Mouse (Mus musculus): ENCODE results near the gene Adat2. TPM values are rescaled to one million over a fixed set of nuclear protein-coding genes. Genes with fewer than 3 reads are reported as not detected.
A peak's percentile ranks its signal among the peaks of the same experiment; 100 is the strongest.

The Adat2 gene
- 3.8 and 5.0 TPM in 2 replicates for polyA plus RNA-seq (2014; fragmentation: Nextera tagmentation; extraction: Ambion mirVana)

GRCm38 (mm10) chr10:13552646-13553497 is at the start of gene Adat2, which contains the start of gene Pex3:
TSS of gene Adat2 (plus strand) at chr10:13552894.
TSS of gene Pex3 (minus strand) at chr10:13553142.
- no peaks in the 10 kb centered on the region for H3K4me1 ChIP-seq (replicated peaks; ENCODE audit: control insufficient read depth, insufficient read depth, low read length)
- H3K9ac ChIP-seq (ENCODE audit: low read depth, low read length) = peak within 1 kb of the TSS; percentile 78
- no peaks in the 10 kb centered on the region for H3K9me3 ChIP-seq (ENCODE audit: control insufficient read depth, low read length)
- DNase-seq (ENCODE audit: low spot score) (peak; percentile 94), ATAC-seq (ENCODE audit: low FRiP score) (peak; percentile 96)
- H3K36me3 ChIP-seq (ENCODE audit: control insufficient read depth, insufficient read depth, low read length) = no peaks in the 10 kb centered on the region
- H3K4me3 ChIP-seq (ENCODE audit: low read depth, low read length) = peak within 1 kb of the TSS; percentile 59
- peak within 1 kb of the TSS; percentile 33 for H3K4me2 ChIP-seq (replicated peaks; ENCODE audit: low read depth, low read length)
- no peaks in the 10 kb centered on the region for H3K27me3 ChIP-seq (ENCODE audit: control insufficient read depth, insufficient read depth, low read length)
- 1% methylated on average over 51 of the region's 51 CpGs for WGBS
- 0 out of 2 replicates have a peak within 1 kb of the TSS, but pooled peaks have one; percentile 11 for H3K27ac ChIP-seq (ENCODE audit: low read depth, low read length)

GRCm38 (mm10) chr10:13521857-13522256 is 30.8 kb upstream of the Adat2 start:
- 88% methylated on average over 4 of the region's 4 CpGs for WGBS
- H3K9ac ChIP-seq (ENCODE audit: low read depth, low read length) = no peak overlapping the region
- no peak for ATAC-seq (ENCODE audit: low FRiP score)
- DNase-seq (ENCODE audit: low spot score) = no peak
- no peaks in the 10 kb centered on the region for H3K9me3 ChIP-seq (ENCODE audit: control insufficient read depth, low read length)
- H3K27ac ChIP-seq (ENCODE audit: low read depth, low read length) = no peak overlapping the region
- no peaks in the 10 kb centered on the region for H3K4me1 ChIP-seq (replicated peaks; ENCODE audit: control insufficient read depth, insufficient read depth, low read length)
- H3K4me2 ChIP-seq (replicated peaks; ENCODE audit: low read depth, low read length) = no peak overlapping the region
- H3K27me3 ChIP-seq (ENCODE audit: control insufficient read depth, insufficient read depth, low read length) = no peaks in the 10 kb centered on the region
- H3K4me3 ChIP-seq (ENCODE audit: low read depth, low read length) = no peak overlapping the region
- H3K36me3 ChIP-seq (ENCODE audit: control insufficient read depth, insufficient read depth, low read length) = no peaks in the 10 kb centered on the region

- no peak for ATAC-seq (ENCODE audit: low FRiP score)
- WGBS = 81% methylated on average over 4 of the region's 4 CpGs
These were observed 24.5 kb upstream of the Adat2 start for GRCm38 (mm10) chr10:13528155-13528554.

GRCm38 (mm10) chr10:13534751-13535150 is 17.9 kb upstream of the Adat2 start:
- Histone ChIP-seq H3K27ac (ENCODE audit: low read depth, low read length) (no peak overlapping the region), H3K4me1 (replicated peaks; ENCODE audit: control insufficient read depth, insufficient read depth, low read length) (no peaks in the 10 kb centered on the region), H3K4me2 (replicated peaks; ENCODE audit: low read depth, low read length) (no peak overlapping the region), H3K27me3 (ENCODE audit: control insufficient read depth, insufficient read depth, low read length) (no peaks in the 10 kb centered on the region), H3K9me3 (ENCODE audit: control insufficient read depth, low read length) (no peaks in the 10 kb centered on the region), H3K4me3 (ENCODE audit: low read depth, low read length) (no peak overlapping the region), H3K36me3 (ENCODE audit: control insufficient read depth, insufficient read depth, low read length) (no peaks in the 10 kb centered on the region), H3K9ac (ENCODE audit: low read depth, low read length) (no peak overlapping the region)
- ATAC-seq (ENCODE audit: low FRiP score) (no peak), DNase-seq (ENCODE audit: low spot score) (no peak)
- WGBS = 88% methylated on average over 3 of the region's 3 CpGs

More at GRCm38 (mm10) chr10:13528155-13528554, 24.5 kb upstream of the Adat2 start:
- Histone ChIP-seq H3K27ac (ENCODE audit: low read depth, low read length) (no peak overlapping the region), H3K4me3 (ENCODE audit: low read depth, low read length) (no peak overlapping the region), H3K4me2 (replicated peaks; ENCODE audit: low read depth, low read length) (no peak overlapping the region), H3K27me3 (ENCODE audit: control insufficient read depth, insufficient read depth, low read length) (no peaks in the 10 kb centered on the region), H3K9me3 (ENCODE audit: control insufficient read depth, low read length) (no peaks in the 10 kb centered on the region), H3K4me1 (replicated peaks; ENCODE audit: control insufficient read depth, insufficient read depth, low read length) (no peaks in the 10 kb centered on the region), H3K36me3 (ENCODE audit: control insufficient read depth, insufficient read depth, low read length) (no peaks in the 10 kb centered on the region), H3K9ac (ENCODE audit: low read depth, low read length) (no peak overlapping the region)
- DNase-seq (ENCODE audit: low spot score) = no peak

- no peaks in the 10 kb centered on the region for H3K4me1 ChIP-seq (replicated peaks; ENCODE audit: control insufficient read depth, insufficient read depth, low read length)
- no peaks in the 10 kb centered on the region for H3K9me3 ChIP-seq (ENCODE audit: control insufficient read depth, low read length)
- H3K4me2 ChIP-seq (replicated peaks; ENCODE audit: low read depth, low read length) = no peak overlapping the region
- H3K27ac ChIP-seq (ENCODE audit: low read depth, low read length) = no peak overlapping the region
- no peak overlapping the region for H3K4me3 ChIP-seq (ENCODE audit: low read depth, low read length)
- H3K9ac ChIP-seq (ENCODE audit: low read depth, low read length) = no peak overlapping the region
- ATAC-seq (ENCODE audit: low FRiP score) (no peak), DNase-seq (ENCODE audit: low spot score) (no peak)
- no peaks in the 10 kb centered on the region for H3K27me3 ChIP-seq (ENCODE audit: control insufficient read depth, insufficient read depth, low read length)
- WGBS = 94% methylated on average over 7 of the region's 7 CpGs
- H3K36me3 ChIP-seq (ENCODE audit: control insufficient read depth, insufficient read depth, low read length) = no peaks in the 10 kb centered on the region
These were observed 16.0 kb upstream of the Adat2 start for GRCm38 (mm10) chr10:13536706-13537105.

- H3K4me3 ChIP-seq (ENCODE audit: low read depth, low read length) = no peak overlapping the region
- DNase-seq (ENCODE audit: low spot score) (no peak), ATAC-seq (ENCODE audit: low FRiP score) (no peak)
- no peaks in the 10 kb centered on the region for H3K36me3 ChIP-seq (ENCODE audit: control insufficient read depth, insufficient read depth, low read length)
- no peak overlapping the region for H3K4me2 ChIP-seq (replicated peaks; ENCODE audit: low read depth, low read length)
- no peak overlapping the region for H3K9ac ChIP-seq (ENCODE audit: low read depth, low read length)
- H3K4me1 ChIP-seq (replicated peaks; ENCODE audit: control insufficient read depth, insufficient read depth, low read length) = no peaks in the 10 kb centered on the region
- WGBS = 95% methylated on average over 7 of the region's 7 CpGs
- no peak overlapping the region for H3K27ac ChIP-seq (ENCODE audit: low read depth, low read length)
- no peaks in the 10 kb centered on the region for H3K9me3 ChIP-seq (ENCODE audit: control insufficient read depth, low read length)
- H3K27me3 ChIP-seq (ENCODE audit: control insufficient read depth, insufficient read depth, low read length) = no peaks in the 10 kb centered on the region
These were observed 12.8 kb upstream of the Adat2 start for GRCm38 (mm10) chr10:13539769-13540333.

GRCm38 (mm10) chr10:13541721-13542120 is 11.0 kb upstream of the Adat2 start:
- H3K4me3 ChIP-seq (ENCODE audit: low read depth, low read length) = no peak overlapping the region
- H3K27me3 ChIP-seq (ENCODE audit: control insufficient read depth, insufficient read depth, low read length) = no peaks in the 10 kb centered on the region
- H3K4me2 ChIP-seq (replicated peaks; ENCODE audit: low read depth, low read length) = no peak overlapping the region
- H3K9ac ChIP-seq (ENCODE audit: low read depth, low read length) = no peak overlapping the region
- H3K27ac ChIP-seq (ENCODE audit: low read depth, low read length) = no peak overlapping the region
- WGBS = 95% methylated on average over 5 of the region's 5 CpGs
- H3K4me1 ChIP-seq (replicated peaks; ENCODE audit: control insufficient read depth, insufficient read depth, low read length) = no peaks in the 10 kb centered on the region
- no peaks in the 10 kb centered on the region for H3K9me3 ChIP-seq (ENCODE audit: control insufficient read depth, low read length)
- no peak for ATAC-seq (ENCODE audit: low FRiP score)
- 0 out of 2 replicates have a peak, but pooled peaks cover 2% of the 10 kb centered on the region for H3K36me3 ChIP-seq (ENCODE audit: control insufficient read depth, insufficient read depth, low read length)
- no peak for DNase-seq (ENCODE audit: low spot score)

GRCm38 (mm10) chr10:13553498-13553985 is 848 bp downstream of the Adat2 start:
- peak overlapping the region; percentile 78 for H3K9ac ChIP-seq (ENCODE audit: low read depth, low read length)
- H3K4me2 ChIP-seq (replicated peaks; ENCODE audit: low read depth, low read length) = peak overlapping the region; percentile 33
- no peak overlapping the region for H3K27ac ChIP-seq (ENCODE audit: low read depth, low read length)
- peak overlapping the region; percentile 59 for H3K4me3 ChIP-seq (ENCODE audit: low read depth, low read length)
- WGBS = 36% methylated on average over 10 of the region's 10 CpGs
- no peaks in the 10 kb centered on the region for H3K4me1 ChIP-seq (replicated peaks; ENCODE audit: control insufficient read depth, insufficient read depth, low read length)
- no peaks in the 10 kb centered on the region for H3K9me3 ChIP-seq (ENCODE audit: control insufficient read depth, low read length)
- peak; percentile 21 for DNase-seq (ENCODE audit: low spot score)
- no peaks in the 10 kb centered on the region for H3K36me3 ChIP-seq (ENCODE audit: control insufficient read depth, insufficient read depth, low read length)
- 0 out of 2 replicates have a peak, but pooled peaks have one; percentile 13 for ATAC-seq (ENCODE audit: low FRiP score)
- H3K27me3 ChIP-seq (ENCODE audit: control insufficient read depth, insufficient read depth, low read length) = no peaks in the 10 kb centered on the region
